Mouse (Mus musculus) right cerebral cortex, adult 2 months (tissue): ENCODE results near the gene AU040320.

Source experiments
- DNase-seq, 2 experiments: peaks; one replicate each; pipeline ENCODE4 v3.0.0; 2021 to 2022; ENCODE audit warnings: low spot score in 2 of 2

The AU040320 gene

GRCm38 (mm10) chr4:126750046-126750683 is 3.2 kb upstream of the AU040320 start:
- peak; percentile 57 to 78 for DNase-seq

GRCm38 (mm10) chr4:126750863-126751555 is 2.3 kb upstream of the AU040320 start:
- no peak for DNase-seq

GRCm38 (mm10) chr4:126751556-126752023 is 1.8 kb upstream of the AU040320 start:
- peak; percentile 51 to 59 for DNase-seq

- peak in 1 of 2 experiments; percentile 46 for DNase-seq
Observed at GRCm38 (mm10) chr4:126752024-126752607, 1.2 kb upstream of the AU040320 start.

- DNase-seq = peak in 1 of 2 experiments; percentile 40
Observed at GRCm38 (mm10) chr4:126752608-126753141, 669 bp upstream of the AU040320 start.

GRCm38 (mm10) chr4:126754231-126754611 is 877 bp downstream of the AU040320 start:
- DNase-seq = no peak

- DNase-seq = no peak
Observed at GRCm38 (mm10) chr4:126754736-126755374, 1.5 kb downstream of the AU040320 start.

GRCm38 (mm10) chr4:126756766-126757165 is 3.4 kb downstream of the AU040320 start:
- DNase-seq = no peak

- DNase-seq = no peak
Observed at GRCm38 (mm10) chr4:126758299-126758698, 5.0 kb downstream of the AU040320 start.

- DNase-seq = no peak
Observed at GRCm38 (mm10) chr4:126759435-126759834, 6.1 kb downstream of the AU040320 start.

GRCm38 (mm10) chr4:126762586-126763359 is 9.4 kb downstream of the AU040320 start:
- no peak for DNase-seq

GRCm38 (mm10) chr4:126763483-126763882 is 10.1 kb downstream of the AU040320 start:
- DNase-seq = no peak

GRCm38 (mm10) chr4:126769800-126770563 is 16.6 kb downstream of the AU040320 start:
- DNase-seq = no peak

GRCm38 (mm10) chr4:126770831-126771230 is 17.5 kb downstream of the AU040320 start:
- DNase-seq = no peak

GRCm38 (mm10) chr4:126773871-126774270 is 20.5 kb downstream of the AU040320 start:
- DNase-seq = no peak

GRCm38 (mm10) chr4:126775182-126775581 is 21.8 kb downstream of the AU040320 start:
- no peak for DNase-seq

GRCm38 (mm10) chr4:126779148-126779581 is 25.8 kb downstream of the AU040320 start:
- DNase-seq = no peak

- DNase-seq = no peak
Observed at GRCm38 (mm10) chr4:126779826-126780775, 26.8 kb downstream of the AU040320 start.

GRCm38 (mm10) chr4:126781871-126782270 is 28.5 kb downstream of the AU040320 start:
- DNase-seq = no peak
